Mouse (Mus musculus): Measurements from ENCODE around the gene Saysd1. TPM values are rescaled to one million over a fixed set of nuclear protein-coding genes. Genes with fewer than 3 reads are reported as not detected.
A peak's percentile ranks its signal among the peaks of the same experiment; 100 is the strongest.

The Saysd1 gene
- 1 to 10 TPM; 5.2 to 6.0 TPM for total RNA-seq (2021)

DNA sequence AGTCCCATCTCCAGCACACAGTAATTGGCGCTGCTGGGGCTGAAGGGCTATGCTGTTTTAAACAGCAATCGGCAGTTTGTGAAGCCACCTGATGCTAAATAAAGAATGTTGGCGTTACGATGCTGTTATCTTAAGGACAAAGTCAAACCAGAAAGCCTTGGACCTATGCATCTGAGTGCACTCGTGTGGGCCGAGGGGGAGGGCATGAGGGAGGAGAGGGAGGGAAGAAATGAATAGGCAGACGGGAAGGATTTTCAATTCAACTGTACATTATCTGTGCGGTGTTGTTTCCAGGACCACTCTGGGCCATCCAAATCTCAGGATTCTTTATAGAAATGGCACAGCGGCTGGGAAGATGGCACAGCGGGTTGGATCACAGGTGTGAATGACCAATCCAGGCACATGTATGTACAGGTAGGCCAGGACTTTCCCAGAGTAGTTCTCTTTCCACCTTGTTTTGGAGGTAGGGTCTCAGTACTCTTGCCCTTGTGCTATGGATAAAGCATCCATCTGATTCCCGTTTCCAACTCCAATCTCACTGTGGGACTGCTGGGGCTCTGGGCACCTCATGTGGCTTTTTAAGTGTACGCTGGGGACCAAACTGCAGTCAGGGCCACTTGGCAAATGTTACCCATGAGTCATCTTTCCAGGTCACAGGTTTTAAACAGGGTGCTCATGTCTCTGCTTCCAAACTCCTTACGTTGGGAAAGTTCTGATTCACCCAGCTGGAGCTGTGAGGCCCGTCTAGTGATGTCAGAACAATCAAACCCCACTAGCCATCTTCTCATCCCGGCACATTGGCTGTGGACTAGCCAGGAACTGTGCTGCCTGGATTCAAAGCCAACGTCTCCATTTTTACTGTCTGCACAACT is at the start of gene Saysd1:
Gene Saysd1 (minus strand): TSS at position 51 of the 872 bp plus-strand sequence.
- no peak for DNase-seq
- intact Hi-C loops (cut with DNase I): no loop called here

DNA sequence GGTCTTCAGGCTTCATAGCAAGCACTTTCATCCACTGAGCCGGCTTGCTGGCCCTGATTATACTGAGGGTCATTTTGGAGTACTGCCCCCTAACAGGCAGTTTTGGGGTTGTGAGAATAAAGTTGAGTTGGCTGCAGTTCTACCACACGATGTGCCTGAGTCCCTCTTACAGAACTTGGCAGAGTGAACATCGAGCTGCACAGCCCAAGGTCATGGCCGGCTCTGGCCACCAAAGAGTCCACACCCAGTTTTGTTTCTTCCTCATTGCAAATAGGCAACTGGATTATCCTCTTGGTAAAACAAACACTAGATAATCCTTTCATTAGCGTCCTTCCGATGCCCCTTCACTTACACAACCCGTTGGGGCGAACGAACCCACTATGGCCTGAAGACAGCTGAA is 47.1 kb upstream of the Saysd1 start:
- intact Hi-C loops (cut with DNase I): no loop called here
- no peak for DNase-seq

DNA sequence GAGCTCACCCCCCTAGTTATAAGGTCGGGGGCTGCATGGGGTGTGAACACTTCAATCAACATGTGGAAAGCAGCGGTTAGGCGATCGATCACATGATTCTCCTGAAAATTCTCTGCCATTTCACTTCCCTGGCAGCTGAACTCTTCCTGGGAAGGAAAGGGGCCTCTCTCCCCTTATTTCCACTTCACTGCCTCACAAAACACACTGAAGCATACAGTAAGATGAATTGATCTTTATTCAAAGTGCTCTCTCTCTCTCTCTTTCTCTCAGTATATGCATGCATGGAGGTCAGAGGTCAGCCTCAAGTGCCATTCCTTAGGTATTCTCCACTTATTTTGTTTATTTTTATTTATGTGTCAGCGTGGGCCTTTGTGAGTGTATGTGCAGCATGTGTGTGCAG is 45.4 kb upstream of the Saysd1 start:
- intact Hi-C loops (cut with DNase I): no loop called here
- DNase-seq: no peak

DNA sequence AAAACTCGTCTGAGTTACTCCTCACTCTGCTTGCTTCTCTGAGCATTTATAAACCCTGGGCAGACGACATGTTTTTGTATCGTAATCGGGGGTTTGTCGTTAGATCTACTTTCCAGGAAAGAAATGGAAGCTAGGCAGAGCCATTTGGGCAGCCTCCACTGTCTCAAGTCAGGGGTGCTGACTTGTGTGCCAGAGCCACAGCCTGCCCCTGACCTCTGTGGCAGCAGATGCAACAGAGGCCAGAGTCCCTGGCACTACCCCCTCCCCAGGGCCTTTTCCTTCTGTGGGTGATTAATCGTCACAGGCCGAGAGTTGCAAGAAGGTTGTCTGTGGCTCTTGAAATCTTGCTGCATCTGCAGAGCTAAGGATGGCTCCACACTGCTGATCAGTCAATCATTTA is 44.3 kb upstream of the Saysd1 start:
- DNase-seq: no peak
- intact Hi-C loops (cut with DNase I): no loop called here

DNA sequence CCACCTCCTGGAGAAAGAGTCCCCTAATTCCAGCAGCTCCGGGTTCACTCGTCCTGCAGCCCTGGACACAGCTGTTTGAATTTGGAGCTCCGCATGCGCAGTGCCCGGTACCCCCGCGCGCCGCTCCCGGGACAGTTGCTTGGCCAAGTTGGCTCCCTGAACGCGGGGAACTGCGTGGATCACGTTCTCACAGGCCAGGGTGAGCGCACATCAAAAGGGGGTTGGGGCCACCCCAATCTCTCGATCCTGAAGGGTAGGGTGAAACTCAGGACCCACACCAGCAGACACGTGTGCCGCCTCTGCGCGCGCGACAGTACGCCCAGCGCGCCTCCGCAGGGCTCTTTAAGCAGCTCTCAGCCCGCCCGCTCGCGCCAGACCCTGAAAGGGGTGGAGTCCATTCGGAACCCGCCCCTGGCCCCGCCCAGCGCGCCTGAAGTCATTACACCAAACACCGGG is 43.2 kb upstream of the Saysd1 start, which contains the start of gene Kcnk5:
Gene Kcnk5 (minus strand): TSS at position 344 of the 456 bp plus-strand sequence.
- intact Hi-C loops (cut with DNase I): no loop called here
- DNase-seq: peak; percentile 80

DNA sequence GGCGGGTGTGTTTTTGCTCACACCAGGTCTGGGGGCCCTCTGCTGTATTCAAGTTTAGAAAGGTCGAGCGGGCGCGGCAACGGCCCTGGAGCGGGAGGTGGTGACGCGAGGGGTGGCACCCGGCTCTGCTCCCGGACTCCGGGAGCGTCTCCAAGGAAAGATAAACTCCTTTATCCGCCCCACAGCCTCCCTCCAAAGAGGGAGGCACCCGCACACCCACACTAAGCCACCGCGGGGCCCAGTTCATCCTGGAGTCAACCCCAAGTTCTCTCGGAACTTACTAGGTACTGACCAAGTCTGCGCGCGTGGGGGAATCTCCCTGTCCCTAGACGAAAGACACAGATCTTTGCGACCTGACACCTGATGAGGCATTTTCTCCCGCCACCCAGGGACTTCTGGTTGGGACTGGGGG is 42.4 kb upstream of the Saysd1 start:
- DNase-seq: no peak
- intact Hi-C loops (cut with DNase I): no loop called here

DNA sequence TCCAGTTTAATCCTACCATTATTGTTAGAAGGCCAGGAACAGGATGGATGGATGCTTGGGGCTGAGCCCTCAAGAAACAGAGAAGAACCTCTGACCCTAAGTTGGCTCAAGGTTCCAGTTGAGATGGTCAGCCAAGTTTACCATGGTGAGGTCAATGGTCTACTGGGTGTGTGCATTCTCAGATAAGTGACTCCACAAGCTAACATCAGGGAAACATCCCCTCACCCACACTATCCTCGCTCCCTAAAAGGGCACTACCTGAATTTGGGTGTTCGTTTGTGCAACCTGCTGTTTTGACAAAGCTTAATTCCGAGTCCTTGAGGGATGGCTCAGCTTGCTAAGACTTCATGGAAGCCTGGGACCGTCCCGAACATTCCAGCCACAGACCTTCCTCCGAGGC is 42.0 kb upstream of the Saysd1 start:
- no peak for DNase-seq
- intact Hi-C loops (cut with DNase I): no loop called here

DNA sequence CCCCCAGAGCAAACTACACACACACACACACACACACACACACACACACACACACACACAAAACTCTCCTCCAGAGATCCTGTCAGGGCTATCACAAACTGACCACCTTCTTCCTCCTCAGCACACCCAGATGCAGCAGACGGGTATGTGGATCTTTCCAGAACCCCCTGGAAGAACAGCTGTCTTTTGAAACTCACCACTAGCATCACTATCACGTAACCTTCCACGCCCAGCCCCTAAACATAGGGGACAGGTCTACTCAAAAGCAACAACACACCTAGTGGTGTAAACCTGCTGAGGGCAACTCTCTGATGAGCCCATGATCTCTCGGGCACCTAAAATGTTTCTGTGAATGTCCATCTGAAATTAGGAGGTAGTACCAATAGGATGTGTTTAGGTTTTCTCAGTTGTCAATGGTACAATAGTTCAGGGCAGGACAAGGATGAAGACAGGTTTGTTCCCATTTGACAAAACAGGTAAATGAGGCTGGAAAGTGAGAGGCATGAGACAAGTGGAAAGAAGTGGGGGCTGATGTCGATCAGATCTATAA is 41.5 kb upstream of the Saysd1 start:
- intact Hi-C loops (cut with DNase I): no loop called here
- no peak for DNase-seq

DNA sequence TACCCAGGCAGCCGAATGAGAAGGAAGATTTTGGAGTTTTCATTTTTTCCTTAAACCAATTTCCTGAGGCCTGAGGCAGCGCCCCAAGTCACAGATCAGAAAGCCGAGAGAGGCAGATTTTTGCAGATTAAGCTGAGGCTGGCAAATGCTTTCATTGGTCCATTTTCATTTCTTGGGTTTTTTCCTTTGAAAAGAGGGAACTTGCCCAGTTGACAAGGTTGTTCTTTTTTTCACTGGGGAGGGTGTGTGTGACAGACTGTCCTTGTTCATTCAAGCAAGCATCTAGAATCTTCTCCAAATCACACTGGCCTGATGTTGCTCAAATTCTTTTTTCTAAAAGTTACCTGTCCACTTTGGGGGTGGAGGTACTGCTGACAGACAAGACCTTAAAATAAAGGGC is 40.7 kb upstream of the Saysd1 start:
- intact Hi-C loops (cut with DNase I): no loop called here
- no peak for DNase-seq

DNA sequence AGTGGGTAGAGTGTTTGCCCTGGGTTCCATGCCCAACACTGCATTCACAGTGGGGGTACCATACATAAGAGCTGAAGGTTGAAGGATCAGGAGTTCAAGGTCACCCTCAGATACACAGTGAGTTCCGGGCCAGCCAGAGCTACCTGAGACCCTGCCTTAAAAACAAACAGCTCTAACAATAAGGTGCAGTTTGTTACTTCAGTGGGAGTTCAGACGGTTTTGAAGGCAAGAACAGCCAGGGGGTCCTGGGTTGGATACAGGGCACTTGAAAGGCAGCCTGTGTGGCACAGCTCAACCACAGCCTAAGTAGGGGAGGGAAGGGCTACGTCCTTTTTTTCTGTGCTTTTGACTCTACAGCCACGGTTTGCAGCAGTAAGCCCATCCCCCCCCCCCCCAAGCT is 40.3 kb upstream of the Saysd1 start:
- intact Hi-C loops (cut with DNase I): no loop called here
- no peak for DNase-seq

DNA sequence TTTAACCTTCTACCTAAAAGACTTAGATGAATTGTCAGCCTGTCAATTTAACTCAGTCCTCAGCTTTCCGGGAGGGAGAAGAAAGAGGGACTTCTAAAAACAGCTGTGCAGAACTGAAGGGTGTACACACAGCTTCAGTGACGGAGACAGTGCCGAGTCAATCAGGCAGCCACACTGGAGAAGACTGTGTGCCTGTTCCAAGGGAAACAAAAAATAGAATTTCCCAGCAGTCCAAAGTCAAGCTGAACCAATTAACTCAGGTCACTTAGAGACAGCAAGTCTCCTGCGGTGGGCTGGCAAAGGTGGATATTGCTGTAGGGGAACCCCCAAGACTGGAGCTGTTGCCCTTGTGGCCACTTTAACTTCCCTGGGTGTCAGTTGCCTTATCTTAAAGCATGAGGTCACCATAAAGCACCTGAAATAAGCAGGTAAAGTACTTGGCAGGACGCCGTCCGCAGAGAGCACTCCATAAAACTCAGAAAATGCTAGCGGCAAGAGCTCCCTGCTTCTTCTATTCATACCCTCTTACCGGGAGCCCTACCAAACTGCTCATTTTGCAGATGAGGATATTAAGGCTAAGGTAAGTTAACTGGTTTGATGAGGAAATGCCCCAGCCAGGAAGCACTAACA is 39.3 kb upstream of the Saysd1 start:
- no peak for DNase-seq
- intact Hi-C loops (cut with DNase I): no loop called here

DNA sequence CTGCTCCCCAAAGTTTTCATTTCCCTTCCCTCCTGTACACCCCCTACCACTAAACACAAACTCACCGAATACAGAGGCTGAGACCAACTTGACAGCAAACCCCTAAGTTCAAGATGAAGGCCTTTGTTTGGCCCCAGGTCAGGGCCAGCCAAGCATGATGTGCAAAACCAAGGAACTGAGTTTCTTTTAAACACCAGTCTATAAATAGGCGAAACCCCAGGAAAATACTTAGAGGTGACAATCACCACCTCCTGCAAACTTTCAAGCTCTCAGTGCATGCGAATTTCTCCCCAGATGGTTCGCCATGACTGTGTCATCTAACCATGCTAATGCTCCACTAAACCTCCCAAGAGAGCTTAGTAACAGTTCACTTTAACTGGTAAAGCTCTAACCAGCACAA is 37.4 kb upstream of the Saysd1 start:
- intact Hi-C loops (cut with DNase I): no loop called here
- DNase-seq: no peak

DNA sequence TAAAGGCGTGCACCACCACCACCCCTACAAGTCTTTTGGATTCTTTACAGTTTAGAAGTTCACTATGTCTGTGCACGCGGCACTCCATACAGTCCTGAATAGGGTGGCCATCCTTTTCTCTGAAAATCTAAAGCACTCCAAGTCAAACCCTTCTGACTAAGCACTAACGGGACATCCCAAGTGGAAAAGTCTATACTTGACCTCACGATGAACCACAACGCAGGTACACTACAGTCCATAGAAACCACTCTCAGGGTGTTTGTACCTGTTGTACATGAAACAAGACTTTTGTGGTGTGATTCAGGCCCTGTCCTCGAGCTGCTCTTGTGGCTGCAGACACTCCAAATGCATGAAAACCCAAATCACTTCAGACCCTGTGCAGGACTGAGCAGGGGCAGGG is 36.8 kb upstream of the Saysd1 start:
- intact Hi-C loops (cut with DNase I): no loop called here
- no peak for DNase-seq

DNA sequence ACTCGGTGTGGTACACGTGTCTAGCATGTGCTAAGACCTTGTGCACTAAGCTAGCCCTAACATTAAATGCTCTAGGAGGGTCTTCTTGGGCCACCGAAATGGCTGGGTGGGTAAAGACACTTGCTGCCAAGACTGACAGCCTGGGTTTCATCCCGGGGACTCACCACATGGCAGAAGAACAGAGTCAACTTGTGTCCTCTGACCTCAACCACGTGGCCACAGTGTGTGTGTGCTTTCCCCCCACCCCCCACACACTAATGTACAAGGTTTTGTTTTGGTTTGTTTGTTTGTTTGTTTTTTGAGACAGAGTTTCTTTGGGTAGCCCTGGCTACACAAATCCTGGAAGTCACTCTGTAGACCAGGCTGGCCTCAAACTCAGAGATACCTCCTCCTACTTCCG is 36.4 kb upstream of the Saysd1 start:
- intact Hi-C loops (cut with DNase I): no loop called here
- no peak for DNase-seq

DNA sequence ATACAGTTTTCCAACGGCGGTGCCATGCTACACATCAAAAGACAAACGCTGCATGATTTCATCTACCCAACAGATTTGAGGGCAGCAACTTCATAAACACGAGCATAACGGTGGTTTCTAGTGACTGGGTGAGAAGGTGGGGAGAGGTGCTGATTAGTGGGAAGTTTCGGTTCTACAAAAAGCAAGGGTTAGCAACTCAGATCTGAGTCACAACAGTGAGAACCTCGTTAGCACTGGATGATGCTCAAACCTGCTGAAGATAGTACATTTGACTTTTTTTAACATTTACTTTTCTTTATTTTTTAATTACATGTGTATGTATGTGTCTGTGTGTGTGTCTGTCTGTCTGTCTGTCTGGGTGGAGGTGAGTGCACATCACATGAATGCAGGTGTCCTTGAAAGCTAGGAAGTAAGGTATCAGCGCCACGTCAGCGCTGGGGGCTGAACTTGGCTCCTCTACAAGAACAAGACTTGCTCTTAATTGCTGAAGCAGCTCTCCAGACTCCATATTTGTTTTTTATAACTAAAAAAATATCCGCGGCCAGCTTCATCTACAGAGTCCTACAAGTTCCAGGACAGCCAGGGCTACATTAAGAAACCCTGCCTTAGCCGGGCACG is 35.6 kb upstream of the Saysd1 start:
- no peak for DNase-seq
- intact Hi-C loops (cut with DNase I): no loop called here

DNA sequence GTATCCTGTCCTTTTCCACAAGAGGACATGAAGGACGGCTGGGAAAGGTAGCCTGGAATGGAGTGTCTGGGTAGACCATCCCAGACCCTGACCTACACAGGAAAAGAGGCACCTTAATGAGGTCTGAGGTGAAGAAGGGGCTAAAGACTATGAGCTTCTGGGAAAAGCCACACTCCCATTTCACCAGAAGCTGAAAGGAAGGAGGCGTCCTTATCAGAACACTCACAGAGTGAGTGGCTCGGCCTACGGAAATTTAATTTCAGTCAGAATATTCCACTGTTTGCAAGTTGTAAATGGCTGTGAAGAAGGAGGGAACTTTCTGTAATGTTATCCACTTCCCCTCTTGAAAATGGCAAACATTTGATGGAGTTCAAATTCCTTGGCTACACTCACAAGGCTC is 34.6 kb upstream of the Saysd1 start:
- intact Hi-C loops (cut with DNase I): no loop called here
- DNase-seq: no peak

DNA sequence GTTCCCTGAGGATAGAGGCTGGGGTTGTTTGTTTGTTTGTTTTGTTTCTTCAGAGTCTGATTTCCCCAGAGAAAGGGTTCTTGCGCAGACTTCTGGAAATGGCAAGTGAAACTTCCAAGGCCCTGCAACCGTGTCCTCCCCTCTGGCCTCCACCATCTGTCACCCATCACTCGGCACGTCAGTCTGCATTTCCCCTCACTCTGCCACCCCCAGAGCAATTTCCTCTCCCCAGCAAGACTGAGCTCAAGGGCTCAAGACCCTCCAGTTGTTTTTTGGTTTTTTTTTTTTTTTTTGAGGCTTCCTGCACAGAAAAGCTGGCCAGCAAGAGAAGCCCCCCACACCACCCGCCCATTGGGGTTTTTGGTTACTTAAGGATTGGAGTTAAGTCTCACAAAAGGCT is 34.2 kb upstream of the Saysd1 start:
- intact Hi-C loops (cut with DNase I): no loop called here
- DNase-seq: no peak

DNA sequence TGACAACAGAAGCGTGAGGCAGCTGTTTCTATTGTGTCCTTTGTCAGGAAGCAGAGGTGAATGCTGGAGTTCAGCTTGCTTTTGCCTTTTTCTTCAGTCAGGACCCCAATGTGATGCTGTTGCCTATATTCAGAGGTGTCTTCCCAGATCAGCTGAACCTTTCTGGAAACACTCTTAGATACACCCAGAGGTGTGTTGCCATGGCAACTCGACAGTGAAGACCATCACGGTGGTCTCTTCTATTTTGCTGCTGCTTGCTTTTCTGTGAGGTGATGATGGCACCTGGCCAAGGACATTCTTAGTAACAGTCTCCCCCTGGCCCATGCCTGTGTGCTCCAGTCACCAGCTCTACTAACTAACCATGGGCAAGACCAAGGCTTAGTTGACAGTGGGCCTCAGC is 33.5 kb upstream of the Saysd1 start:
- intact Hi-C loops (cut with DNase I): no loop called here
- peak; percentile 12 for DNase-seq

DNA sequence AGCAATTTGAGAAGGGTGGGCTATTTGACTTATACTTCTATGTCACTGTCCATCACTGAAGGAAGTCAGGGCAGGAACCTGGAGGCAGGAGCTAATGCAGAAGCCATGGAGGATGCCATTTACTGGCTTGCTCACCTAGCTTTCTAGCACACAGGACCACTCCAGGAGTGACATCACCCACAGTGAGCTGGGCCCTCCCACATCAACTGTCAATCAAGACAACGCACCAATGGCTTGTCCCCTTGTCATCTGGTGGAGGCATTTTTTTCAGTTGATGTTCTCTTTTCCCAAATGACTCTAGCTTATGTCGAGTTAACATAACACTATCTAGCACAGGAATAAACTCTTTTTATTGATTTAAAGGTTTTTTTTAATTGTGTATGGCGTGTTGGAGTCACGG is 30.9 kb upstream of the Saysd1 start:
- intact Hi-C loops (cut with DNase I): no loop called here
- DNase-seq: no peak

DNA sequence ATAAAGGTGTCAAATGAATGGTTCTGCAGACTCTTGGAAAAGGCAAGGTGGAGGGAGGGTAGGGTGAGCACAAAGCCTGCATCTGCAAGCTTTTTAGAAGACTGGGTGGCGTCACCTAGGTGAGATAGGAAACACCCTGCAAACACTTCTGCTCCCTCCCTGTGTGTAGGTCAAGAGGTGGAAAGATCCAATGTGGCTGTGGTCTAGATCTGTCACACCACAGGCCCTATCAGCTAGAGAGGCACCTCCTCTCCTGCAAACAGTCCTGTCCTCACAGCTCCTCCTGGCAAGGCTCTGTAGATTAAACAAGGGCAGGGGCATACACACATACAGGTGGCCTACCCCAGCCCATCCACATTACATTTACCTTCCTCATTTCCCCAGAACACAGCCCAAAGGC is 30.1 kb upstream of the Saysd1 start:
- no peak for DNase-seq
- intact Hi-C loops (cut with DNase I): no loop called here

DNA sequence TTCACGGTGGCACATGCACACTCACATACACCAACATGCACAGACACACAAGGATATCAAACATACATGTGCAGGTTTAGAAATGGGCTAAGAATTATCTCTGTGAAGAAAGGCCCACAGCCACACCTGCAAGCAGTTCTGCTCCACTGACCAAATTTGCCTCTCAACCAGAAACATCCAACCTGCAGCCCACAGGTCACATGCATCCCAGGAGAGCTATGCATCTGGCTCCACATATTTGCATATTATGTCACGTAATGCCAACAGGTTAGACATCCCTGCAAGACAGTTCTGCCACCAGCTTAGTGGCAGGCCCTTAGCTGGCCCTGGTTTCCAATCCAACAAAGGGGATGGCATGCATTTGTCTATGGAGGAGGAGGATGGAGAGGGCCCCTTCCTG is 29.7 kb upstream of the Saysd1 start:
- no peak for DNase-seq
- intact Hi-C loops (cut with DNase I): no loop called here

DNA sequence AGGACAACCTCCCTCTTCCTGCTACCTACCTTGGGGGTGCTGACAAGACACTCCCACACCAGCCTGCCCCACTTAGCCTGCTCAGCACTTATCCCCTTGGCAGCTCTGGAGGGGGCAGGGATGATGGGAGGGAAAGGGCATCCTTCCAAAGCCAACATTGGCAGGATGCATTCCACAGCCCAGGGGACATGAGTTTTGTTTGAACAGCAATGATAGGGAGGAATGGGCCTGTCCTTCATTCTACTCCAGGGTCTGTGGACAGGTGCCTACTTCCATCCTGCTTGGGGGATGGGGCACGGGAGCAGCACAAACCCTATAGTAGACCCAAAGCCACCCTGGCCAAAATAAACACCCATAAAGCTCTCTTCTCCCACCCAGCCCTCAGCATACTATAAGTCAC is 27.1 kb upstream of the Saysd1 start:
- DNase-seq: no peak
- intact Hi-C loops (cut with DNase I): no loop called here
